Mouse (Mus musculus) neural tube, embryonic 11.5 days (tissue): ENCODE measurements at regions not wholly inside any gene's neighbourhood (a gene's known extent, or its start where the extent isn't known, plus 50 kb on each side); places are given as distances from the start of the nearest gene placed in this dataset.

Source experiments
- ATAC-seq: fragments of 200-750 bp; cut with Nextera tagmentation; 2 replicates; pipeline ENCODE4 v1.8.0; 2017; ENCODE audit warnings: moderate number of reproducible peaks, mild to moderate bottlenecking, moderate TSS enrichment, moderate library complexity; ENCODE audit not compliant: insufficient read depth, low FRiP score, low TSS enrichment
- DNase-seq: peaks from one replicate; pipeline ENCODE4 v3.0.0-alpha.2; 2015; ENCODE audit warnings: low spot score
- H3K27ac ChIP-seq: fragments of 300-500 bp; sonication (generic); 2 replicates; pipeline ENCODE4 v1.5.1; 2014; ENCODE audit warnings: low read depth, mild to moderate bottlenecking, low read length
- H3K27me3 ChIP-seq: fragments of 300-500 bp; sonication (generic); 2 replicates; pipeline ENCODE4 v1.6.1; 2014; ENCODE audit warnings: mild to moderate bottlenecking, low read length, mixed read lengths; ENCODE audit not compliant: control insufficient read depth, insufficient read depth
- H3K36me3 ChIP-seq: fragments of 300-500 bp; sonication (generic); 2 replicates; pipeline ENCODE4 v1.6.1; 2014; ENCODE audit warnings: mild to moderate bottlenecking, low read length, moderate library complexity, mixed read lengths; ENCODE audit not compliant: control insufficient read depth, insufficient read depth
- H3K4me1 ChIP-seq: fragments of 300-500 bp; sonication (generic); 2 replicates; pipeline ENCODE4 v1.6.1; 2014; ENCODE audit warnings: low read length, mixed read lengths; ENCODE audit not compliant: control insufficient read depth, insufficient read depth
- H3K4me2 ChIP-seq: fragments of 300-500 bp; sonication (generic); 2 replicates; pipeline ENCODE4 v1.6.1; 2014; ENCODE audit warnings: low read depth, mild to moderate bottlenecking, moderate library complexity
- H3K4me3 ChIP-seq: fragments of 300-500 bp; sonication (generic); 2 replicates; pipeline ENCODE4 v1.5.1; 2014; ENCODE audit warnings: low read depth, low read length
- H3K9ac ChIP-seq: fragments of 300-500 bp; sonication (generic); 2 replicates; pipeline ENCODE4 v1.6.1; 2014; ENCODE audit warnings: mild to moderate bottlenecking, low read length
- H3K9me3 ChIP-seq: fragments of 300-500 bp; sonication (generic); 2 replicates; pipeline ENCODE4 v1.6.1; 2016; ENCODE audit warnings: low read length; ENCODE audit not compliant: control insufficient read depth
- WGBS: fragments of 180-500 bp; shearing (Covaris S2); extraction: QIAGEN DNeasy Blood & Tissue Kit; methylation state at CpG from one replicate; pipeline ENCODE4 v1.1.7; 2014; 5-methylcytosine and 5-hydroxymethylcytosine counted together

GRCm38 (mm10) chr8:77805657-77806056 lies 81.4 kb upstream of the Ednra start:
- H3K9me3 ChIP-seq: no peaks in the 10 kb centered on the region
- H3K4me3 ChIP-seq: no peak overlapping the region
- no peaks in the 10 kb centered on the region for H3K27me3 ChIP-seq
- H3K36me3 ChIP-seq: no peaks in the 10 kb centered on the region
- 79% methylated on average over 6 of the region's 6 CpGs for WGBS
- H3K27ac ChIP-seq: no peak overlapping the region
- no peak for DNase-seq
- no peak overlapping the region for H3K9ac ChIP-seq
- H3K4me1 ChIP-seq: no peaks in the 10 kb centered on the region
- H3K4me2 ChIP-seq: no peak overlapping the region
- ATAC-seq: no peak

GRCm38 (mm10) chr8:77814796-77815647 lies 90.8 kb upstream of the Ednra start:
- ATAC-seq (peak; percentile 45; the same call in 1 of the 2 replicates), DNase-seq (peak; percentile 26)
- Histone ChIP-seq H3K36me3 (no peaks in the 10 kb centered on the region), H3K4me2 (no peak overlapping the region), H3K4me1 (0 out of 2 replicates have a peak, but pooled peaks cover 4% of the 10 kb centered on the region), H3K27me3 (no peaks in the 10 kb centered on the region), H3K9ac (no peak overlapping the region), H3K27ac (no peak overlapping the region), H3K9me3 (no peaks in the 10 kb centered on the region), H3K4me3 (no peak overlapping the region)
- 21% methylated on average over 12 of the region's 12 CpGs for WGBS

GRCm38 (mm10) chr8:77815648-77815971 lies 91.3 kb upstream of the Ednra start:
- H3K4me3 ChIP-seq: no peak overlapping the region
- no peak overlapping the region for H3K9ac ChIP-seq
- no peaks in the 10 kb centered on the region for H3K36me3 ChIP-seq
- peak; percentile 17 for DNase-seq
- no peak overlapping the region for H3K4me2 ChIP-seq
- 0 out of 2 replicates have a peak, but pooled peaks cover 4% of the 10 kb centered on the region for H3K4me1 ChIP-seq
- 0 out of 2 replicates have a peak, but pooled peaks have one; percentile 23 for ATAC-seq
- H3K9me3 ChIP-seq: no peaks in the 10 kb centered on the region
- no peak overlapping the region for H3K27ac ChIP-seq
- H3K27me3 ChIP-seq: no peaks in the 10 kb centered on the region
- WGBS: 29% methylated on average over 7 of the region's 7 CpGs

- WGBS: 78% methylated on average over 4 of the region's 4 CpGs
- Histone ChIP-seq H3K27me3 (no peaks in the 10 kb centered on the region), H3K4me1 (0 out of 2 replicates have a peak, but pooled peaks cover 4% of the 10 kb centered on the region), H3K27ac (no peak overlapping the region), H3K4me2 (no peak overlapping the region), H3K9me3 (no peaks in the 10 kb centered on the region), H3K4me3 (no peak overlapping the region), H3K9ac (no peak overlapping the region), H3K36me3 (no peaks in the 10 kb centered on the region)
- ATAC-seq (no peak), DNase-seq (no peak)
These were observed 92.0 kb upstream of the Ednra start for GRCm38 (mm10) chr8:77816217-77816616.

- no peaks in the 10 kb centered on the region for H3K36me3 ChIP-seq
- no peak overlapping the region for H3K27ac ChIP-seq
- H3K4me2 ChIP-seq: no peak overlapping the region
- WGBS: 67% methylated on average over 1 of the region's 1 CpGs
- H3K9me3 ChIP-seq: no peaks in the 10 kb centered on the region
- no peaks in the 10 kb centered on the region for H3K27me3 ChIP-seq
- no peaks in the 10 kb centered on the region for H3K4me1 ChIP-seq
- H3K4me3 ChIP-seq: no peak overlapping the region
- no peak overlapping the region for H3K9ac ChIP-seq
- ATAC-seq (no peak), DNase-seq (no peak)
These were observed 101.5 kb upstream of the Ednra start for GRCm38 (mm10) chr8:77825786-77826185.

- H3K4me3 ChIP-seq: no peak overlapping the region
- no peaks in the 10 kb centered on the region for H3K4me1 ChIP-seq
- DNase-seq (no peak), ATAC-seq (no peak)
- no peak overlapping the region for H3K4me2 ChIP-seq
- no peaks in the 10 kb centered on the region for H3K36me3 ChIP-seq
- 68% methylated on average over 2 of the region's 2 CpGs for WGBS
- no peaks in the 10 kb centered on the region for H3K9me3 ChIP-seq
- no peaks in the 10 kb centered on the region for H3K27me3 ChIP-seq
- H3K9ac ChIP-seq: no peak overlapping the region
- H3K27ac ChIP-seq: no peak overlapping the region
These were observed 102.0 kb upstream of the Ednra start for GRCm38 (mm10) chr8:77826255-77826654.

GRCm38 (mm10) chr8:77828079-77828478 lies 103.8 kb upstream of the Ednra start:
- no peak for ATAC-seq
- WGBS: 33% methylated on average over 7 of the region's 7 CpGs

GRCm38 (mm10) chr8:77829126-77829748 lies 105.0 kb upstream of the Ednra start:
- H3K36me3 ChIP-seq: no peaks in the 10 kb centered on the region
- ATAC-seq: no peak
- H3K4me2 ChIP-seq: no peak overlapping the region

More at GRCm38 (mm10) chr8:77828079-77828478, 103.8 kb upstream of the Ednra start:
- H3K4me1 ChIP-seq: no peaks in the 10 kb centered on the region
- no peak overlapping the region for H3K4me2 ChIP-seq
- H3K9ac ChIP-seq: no peak overlapping the region
- no peak for DNase-seq
- H3K9me3 ChIP-seq: no peaks in the 10 kb centered on the region
- H3K27me3 ChIP-seq: no peaks in the 10 kb centered on the region
- H3K36me3 ChIP-seq: no peaks in the 10 kb centered on the region
- no peak overlapping the region for H3K27ac ChIP-seq
- H3K4me3 ChIP-seq: no peak overlapping the region

GRCm38 (mm10) chr8:77829764-77830163 lies 105.5 kb upstream of the Ednra start:
- Histone ChIP-seq H3K4me1 (no peaks in the 10 kb centered on the region), H3K4me2 (no peak overlapping the region), H3K4me3 (no peak overlapping the region), H3K36me3 (no peaks in the 10 kb centered on the region), H3K9ac (no peak overlapping the region), H3K27ac (no peak overlapping the region), H3K9me3 (no peaks in the 10 kb centered on the region), H3K27me3 (no peaks in the 10 kb centered on the region)
- DNase-seq: no peak
- ATAC-seq: no peak
- WGBS: 45% methylated on average over 5 of the region's 5 CpGs

More at GRCm38 (mm10) chr8:77829126-77829748, 105.0 kb upstream of the Ednra start:
- WGBS: 48% methylated on average over 5 of the region's 5 CpGs
- Histone ChIP-seq H3K4me3 (no peak overlapping the region), H3K27me3 (no peaks in the 10 kb centered on the region), H3K27ac (no peak overlapping the region), H3K9me3 (no peaks in the 10 kb centered on the region), H3K4me1 (no peaks in the 10 kb centered on the region), H3K9ac (no peak overlapping the region)
- peak; percentile 26 for DNase-seq
